Mouse (Mus musculus) small intestine, adult 2 months (tissue): ENCODE results near the gene Slc2a4.

Experiments
- CTCF ChIP-seq: fragments of 200-500 bp; IDR thresholded peaks from 2 replicates; pipeline ENCODE4 v1.5.1; 2012; ENCODE audit warnings: low read depth, mild to moderate bottlenecking, control low read depth, inconsistent platforms, low read length, moderate library complexity, mixed read lengths; ENCODE audit not compliant: insufficient replicate concordance, insufficient read length; ENCODE audit errors: extremely low read depth
- POLR2A ChIP-seq: fragments of 200-500 bp; IDR thresholded peaks from 2 replicates; pipeline ENCODE4 v1.6.1; 2012; ENCODE audit warnings: low read depth, mild to moderate bottlenecking, control low read depth, inconsistent platforms, low read length, moderate library complexity

GRCm38 (mm10) chr11:69922796-69923195 is 25.2 kb downstream of the Slc2a4 start:
- no peak for TF ChIP-seq POLR2A
- no peak for TF ChIP-seq CTCF
